Mouse (Mus musculus): ENCODE results near the gene Spop.

GRCm38 (mm10) chr11:95394112-95394511 lies 19.8 kb upstream of the Spop start:
- TF ChIP-seq CTCF (IDR thresholded peaks at IDR 0.05): no peak
- TF ChIP-seq POLR2A (IDR thresholded peaks at IDR 0.05; ENCODE audit: insufficient read depth, low read depth, low read length): no peak

Data from heart, adult 2 months (tissue).